Mouse (Mus musculus): ENCODE data around the gene Kcnq1. TPM values are rescaled to one million over a fixed set of nuclear protein-coding genes. Genes with fewer than 3 reads are reported as not detected.

Kcnq1 gene
- polyA plus RNA-seq, 1 experiment from 2014 or later, result 1.3 TPM

DNA sequence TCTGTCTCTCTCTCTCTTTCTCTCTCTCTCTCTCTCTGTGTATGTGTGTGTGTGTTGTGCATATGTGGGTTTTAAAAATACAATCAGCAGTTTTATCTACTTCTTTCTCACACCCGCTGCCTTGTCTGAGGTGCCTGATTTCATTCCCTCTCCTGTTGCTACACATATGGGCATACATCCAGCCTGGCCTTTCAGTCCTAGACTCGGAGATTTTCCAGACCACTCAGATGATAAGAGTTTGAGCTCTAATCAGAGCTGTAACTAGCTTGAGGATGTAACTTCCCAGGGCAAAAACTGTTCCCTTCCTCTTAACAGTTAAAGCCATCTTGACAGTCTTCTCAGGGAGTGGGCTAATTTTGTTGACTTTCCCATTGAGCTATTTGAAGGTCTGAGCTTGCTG lies 265.2 kb downstream of the Kcnq1 start:
- H3K4me3 ChIP-seq (ENCODE audit: low read length), result no peak overlapping the region
- 84% methylated on average over 2 of the region's 2 CpGs for WGBS
- ATAC-seq, result no peak
- H3K36me3 ChIP-seq (ENCODE audit: control insufficient read depth, insufficient read depth, low read length), result no peaks in the 10 kb centered on the region
- no peaks in the 10 kb centered on the region for H3K9me3 ChIP-seq (ENCODE audit: control insufficient read depth, low read length)
- H3K4me2 ChIP-seq (ENCODE audit: low read length), result no peak overlapping the region
- no peaks in the 10 kb centered on the region for H3K27me3 ChIP-seq (replicated peaks; ENCODE audit: control insufficient read depth, insufficient read depth, low read length)
- no peak overlapping the region for H3K27ac ChIP-seq (ENCODE audit: low read depth, low read length)
- H3K9ac ChIP-seq (ENCODE audit: low read depth, low read length), result no peak overlapping the region
- H3K4me1 ChIP-seq (ENCODE audit: control insufficient read depth, insufficient read depth, low read depth, low read length), result no peaks in the 10 kb centered on the region

DNA sequence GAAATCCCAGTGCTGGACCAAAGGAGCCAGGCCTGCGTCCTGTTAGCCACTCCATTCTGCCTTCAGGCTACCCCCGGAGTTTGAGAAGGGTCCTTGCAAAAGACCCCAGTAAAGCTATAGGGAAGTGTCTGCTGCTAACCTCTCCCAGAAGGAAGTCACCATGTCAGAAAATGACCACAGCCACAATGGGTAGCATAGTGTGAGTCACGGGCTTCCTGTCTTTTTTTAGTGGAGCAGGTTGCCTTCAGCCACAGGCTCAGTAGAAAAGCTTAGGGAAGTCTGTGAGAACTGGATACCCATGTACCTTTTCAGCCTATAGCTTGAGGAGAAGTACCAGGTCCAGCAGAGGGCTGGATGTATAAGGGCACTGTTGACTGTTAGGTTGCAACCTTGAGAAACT lies 267.1 kb downstream of the Kcnq1 start:
- Histone ChIP-seq H3K4me3 (ENCODE audit: low read length) (no peak overlapping the region), H3K9ac (ENCODE audit: low read depth, low read length) (no peak overlapping the region), H3K27me3 (replicated peaks; ENCODE audit: control insufficient read depth, insufficient read depth, low read length) (no peaks in the 10 kb centered on the region), H3K27ac (ENCODE audit: low read depth, low read length) (no peak overlapping the region), H3K4me1 (ENCODE audit: control insufficient read depth, insufficient read depth, low read depth, low read length) (no peaks in the 10 kb centered on the region), H3K4me2 (ENCODE audit: low read length) (no peak overlapping the region), H3K9me3 (ENCODE audit: control insufficient read depth, low read length) (no peaks in the 10 kb centered on the region), H3K36me3 (ENCODE audit: control insufficient read depth, insufficient read depth, low read length) (no peaks in the 10 kb centered on the region)
- 89% methylated on average over 3 of the region's 3 CpGs for WGBS
- ATAC-seq, result no peak

DNA sequence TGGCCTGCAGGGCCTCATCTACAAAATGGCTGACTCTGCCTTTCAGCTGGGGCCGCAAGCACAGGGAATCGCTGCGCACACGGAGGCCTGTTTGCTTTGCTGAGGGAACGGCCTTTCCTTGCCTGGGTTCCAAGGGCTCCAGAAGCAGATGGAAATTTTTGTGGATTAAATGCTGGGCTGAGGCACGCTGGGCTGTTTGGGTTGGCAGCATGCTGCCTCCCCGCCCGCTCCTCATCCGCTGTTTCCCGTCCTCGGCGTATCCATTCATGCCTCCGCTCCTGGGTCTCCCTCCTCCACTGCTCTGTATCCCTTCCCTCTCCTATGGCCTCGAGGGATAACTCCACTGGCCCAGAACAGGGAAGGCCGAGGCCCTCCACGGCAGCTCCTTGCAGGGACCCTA lies 269.8 kb downstream of the Kcnq1 start:
- Histone ChIP-seq H3K4me3 (ENCODE audit: low read length) (no peak overlapping the region), H3K27ac (ENCODE audit: low read depth, low read length) (no peak overlapping the region), H3K9me3 (ENCODE audit: control insufficient read depth, low read length) (no peaks in the 10 kb centered on the region), H3K4me2 (ENCODE audit: low read length) (no peak overlapping the region), H3K27me3 (replicated peaks; ENCODE audit: control insufficient read depth, insufficient read depth, low read length) (no peaks in the 10 kb centered on the region), H3K36me3 (ENCODE audit: control insufficient read depth, insufficient read depth, low read length) (no peaks in the 10 kb centered on the region), H3K9ac (ENCODE audit: low read depth, low read length) (no peak overlapping the region), H3K4me1 (ENCODE audit: control insufficient read depth, insufficient read depth, low read depth, low read length) (no peaks in the 10 kb centered on the region)
- WGBS, result 79% methylated on average over 16 of the region's 16 CpGs
- ATAC-seq, result no peak

DNA sequence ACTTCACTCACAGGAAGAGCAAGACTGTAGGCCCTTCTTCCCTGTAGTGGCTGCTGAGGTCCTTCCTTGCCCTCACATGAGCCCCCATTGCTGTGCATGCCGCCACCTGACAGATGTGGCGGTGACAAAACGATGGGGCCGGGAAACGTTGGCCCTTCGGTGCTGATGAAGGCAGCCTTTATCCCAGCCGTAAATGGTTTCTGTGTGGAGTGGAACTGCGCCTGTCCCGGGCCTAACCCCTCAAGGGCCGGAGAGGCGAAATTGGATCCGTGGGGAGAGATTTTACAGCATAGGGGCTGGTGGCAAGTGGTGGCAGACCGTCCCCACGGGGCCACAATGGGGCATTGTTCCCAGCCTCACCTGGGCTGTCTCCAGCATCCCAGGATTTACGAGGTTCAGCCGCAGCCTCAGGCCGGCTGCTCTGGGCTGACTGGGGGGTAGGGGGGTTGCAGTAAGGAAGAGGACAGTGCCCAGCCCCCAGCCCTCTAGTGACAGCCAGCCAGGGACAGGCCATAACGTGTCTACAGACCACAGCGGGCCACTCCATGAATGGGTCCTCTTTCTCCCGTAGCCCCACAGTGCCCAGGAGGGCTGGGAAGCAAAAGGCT lies 274.4 kb downstream of the Kcnq1 start:
- no peak overlapping the region for H3K4me3 ChIP-seq (ENCODE audit: low read length)
- WGBS, result 76% methylated on average over 20 of the region's 20 CpGs
- ATAC-seq, result no peak

DNA sequence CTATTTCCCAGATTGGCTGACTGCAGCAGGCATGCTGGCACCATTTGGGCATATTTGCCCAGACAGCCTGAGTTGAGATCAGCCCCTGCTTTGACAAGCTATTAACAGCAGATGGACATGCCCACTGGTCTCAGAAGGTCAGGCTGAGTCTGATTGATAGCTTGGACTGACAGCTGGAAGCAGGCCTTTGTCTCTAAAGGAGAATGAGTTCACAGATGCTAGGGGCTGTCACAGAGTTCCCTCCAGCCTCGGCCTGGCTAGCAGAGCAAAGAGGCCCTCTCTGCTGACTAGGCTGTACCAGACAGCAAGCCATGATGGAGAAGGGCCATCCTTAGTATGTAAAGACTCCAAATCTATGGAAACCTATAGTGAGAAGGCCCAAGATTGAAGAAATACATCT lies 280.5 kb downstream of the Kcnq1 start:
- Histone ChIP-seq H3K27me3 (replicated peaks; ENCODE audit: control insufficient read depth, insufficient read depth, low read length) (no peaks in the 10 kb centered on the region), H3K9me3 (ENCODE audit: control insufficient read depth, low read length) (no peaks in the 10 kb centered on the region), H3K4me2 (ENCODE audit: low read length) (no peak overlapping the region), H3K27ac (ENCODE audit: low read depth, low read length) (no peak overlapping the region), H3K36me3 (ENCODE audit: control insufficient read depth, insufficient read depth, low read length) (no peaks in the 10 kb centered on the region), H3K4me3 (ENCODE audit: low read length) (no peak overlapping the region), H3K9ac (ENCODE audit: low read depth, low read length) (no peak overlapping the region), H3K4me1 (ENCODE audit: control insufficient read depth, insufficient read depth, low read depth, low read length) (peaks cover 19% of the 10 kb centered on the region)
- WGBS, result 9% methylated on average over 1 of the region's 1 CpGs
- ATAC-seq, result no peak

More for the DNA sequence above, 274.4 kb downstream of the Kcnq1 start:
- Histone ChIP-seq H3K4me2 (ENCODE audit: low read length) (no peak overlapping the region), H3K9me3 (ENCODE audit: control insufficient read depth, low read length) (no peaks in the 10 kb centered on the region), H3K9ac (ENCODE audit: low read depth, low read length) (no peak overlapping the region), H3K36me3 (ENCODE audit: control insufficient read depth, insufficient read depth, low read length) (no peaks in the 10 kb centered on the region), H3K27me3 (replicated peaks; ENCODE audit: control insufficient read depth, insufficient read depth, low read length) (no peaks in the 10 kb centered on the region), H3K27ac (ENCODE audit: low read depth, low read length) (no peak overlapping the region), H3K4me1 (ENCODE audit: control insufficient read depth, insufficient read depth, low read depth, low read length) (no peaks in the 10 kb centered on the region)

DNA sequence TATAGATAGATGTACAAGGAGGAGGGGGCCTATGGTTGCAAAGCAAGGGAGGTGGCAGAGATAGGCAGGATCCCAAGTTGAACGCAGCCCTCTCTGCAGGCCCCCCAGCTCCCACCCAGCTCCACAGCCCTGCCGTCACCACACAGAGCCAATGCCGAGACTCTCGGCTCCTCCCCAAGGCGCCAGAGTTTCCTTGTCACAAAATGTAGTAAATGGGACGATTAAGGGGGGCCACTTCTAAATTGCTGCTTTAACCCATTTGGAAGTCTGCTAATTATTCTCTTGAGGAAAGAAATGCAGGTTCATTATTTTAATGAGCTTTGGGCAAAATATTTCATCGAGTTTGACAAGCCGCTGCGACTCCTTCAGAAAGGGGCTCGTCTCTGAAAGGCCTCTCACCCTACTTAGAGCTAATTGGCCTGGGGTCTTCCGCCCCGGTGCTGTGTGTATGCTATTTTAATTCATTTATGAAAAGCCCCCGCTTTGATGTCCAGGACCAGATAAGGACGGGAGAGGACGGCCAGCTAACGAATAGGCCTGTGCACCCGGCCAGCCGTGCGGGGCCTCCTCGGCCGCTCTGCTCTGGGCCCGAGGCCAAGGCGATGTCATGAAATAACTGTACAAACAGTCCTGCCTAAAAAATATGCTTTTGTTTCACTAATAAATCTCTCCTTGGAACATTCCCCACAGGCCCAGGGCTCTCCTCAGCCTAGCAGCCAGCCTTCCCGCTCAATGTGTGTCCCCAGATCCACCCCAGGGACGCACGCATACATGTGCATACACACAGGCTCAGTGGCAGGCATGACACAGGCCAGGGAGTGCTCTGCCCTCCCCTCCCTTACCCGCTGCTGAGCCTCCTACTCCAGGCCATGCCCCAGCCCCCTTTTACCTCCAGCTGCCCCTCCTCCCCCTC lies 282.9 kb downstream of the Kcnq1 start:
- H3K9ac ChIP-seq (ENCODE audit: low read depth, low read length), result peak overlapping the region; percentile 38
- WGBS, result 21% methylated on average over 27 of the region's 27 CpGs
- H3K4me3 ChIP-seq (ENCODE audit: low read length), result no peak overlapping the region
- peaks cover 5% of the 10 kb centered on the region; the same call in 1 of the 2 replicates for H3K9me3 ChIP-seq (ENCODE audit: control insufficient read depth, low read length)
- ATAC-seq, result peak; percentile 82
- H3K4me2 ChIP-seq (ENCODE audit: low read length), result peak overlapping the region; percentile 10; the same call in 1 of the 2 replicates
- H3K36me3 ChIP-seq (ENCODE audit: control insufficient read depth, insufficient read depth, low read length), result no peaks in the 10 kb centered on the region
- H3K4me1 ChIP-seq (ENCODE audit: control insufficient read depth, insufficient read depth, low read depth, low read length), result peaks cover 19% of the 10 kb centered on the region
- H3K27ac ChIP-seq (ENCODE audit: low read depth, low read length), result peak overlapping the region; percentile 67
- H3K27me3 ChIP-seq (replicated peaks; ENCODE audit: control insufficient read depth, insufficient read depth, low read length), result no peaks in the 10 kb centered on the region

DNA sequence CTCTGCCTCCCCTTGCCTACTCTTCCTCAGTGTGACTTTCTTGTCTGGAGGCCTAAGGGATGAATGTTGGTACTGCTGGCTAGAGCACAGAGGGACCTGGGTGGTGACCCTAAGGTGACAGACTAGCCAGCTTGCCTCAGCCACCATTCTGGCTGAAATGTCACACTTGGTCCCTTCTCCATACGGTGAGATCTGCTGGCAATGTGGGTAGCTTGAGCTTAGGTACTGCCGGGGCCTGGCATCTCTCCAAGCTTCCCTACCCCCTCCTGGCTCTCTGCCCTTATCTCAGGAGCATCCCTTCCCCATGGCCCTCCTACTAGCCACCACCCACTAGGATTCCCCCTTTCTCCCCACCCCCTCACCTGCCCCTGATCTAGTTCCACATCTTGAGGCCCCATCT lies 283.7 kb downstream of the Kcnq1 start:
- H3K4me2 ChIP-seq (ENCODE audit: low read length), result no peak overlapping the region
- no peaks in the 10 kb centered on the region for H3K36me3 ChIP-seq (ENCODE audit: control insufficient read depth, insufficient read depth, low read length)
- no peaks in the 10 kb centered on the region for H3K27me3 ChIP-seq (replicated peaks; ENCODE audit: control insufficient read depth, insufficient read depth, low read length)
- peaks cover 19% of the 10 kb centered on the region for H3K4me1 ChIP-seq (ENCODE audit: control insufficient read depth, insufficient read depth, low read depth, low read length)
- peak; percentile 43 for ATAC-seq
- no peak overlapping the region for H3K9ac ChIP-seq (ENCODE audit: low read depth, low read length)
- H3K9me3 ChIP-seq (ENCODE audit: control insufficient read depth, low read length), result peaks cover 5% of the 10 kb centered on the region; the same call in 1 of the 2 replicates
- no peak overlapping the region for H3K4me3 ChIP-seq (ENCODE audit: low read length)
- 48% methylated on average over 2 of the region's 2 CpGs for WGBS
- peak overlapping the region; percentile 67 for H3K27ac ChIP-seq (ENCODE audit: low read depth, low read length)

DNA sequence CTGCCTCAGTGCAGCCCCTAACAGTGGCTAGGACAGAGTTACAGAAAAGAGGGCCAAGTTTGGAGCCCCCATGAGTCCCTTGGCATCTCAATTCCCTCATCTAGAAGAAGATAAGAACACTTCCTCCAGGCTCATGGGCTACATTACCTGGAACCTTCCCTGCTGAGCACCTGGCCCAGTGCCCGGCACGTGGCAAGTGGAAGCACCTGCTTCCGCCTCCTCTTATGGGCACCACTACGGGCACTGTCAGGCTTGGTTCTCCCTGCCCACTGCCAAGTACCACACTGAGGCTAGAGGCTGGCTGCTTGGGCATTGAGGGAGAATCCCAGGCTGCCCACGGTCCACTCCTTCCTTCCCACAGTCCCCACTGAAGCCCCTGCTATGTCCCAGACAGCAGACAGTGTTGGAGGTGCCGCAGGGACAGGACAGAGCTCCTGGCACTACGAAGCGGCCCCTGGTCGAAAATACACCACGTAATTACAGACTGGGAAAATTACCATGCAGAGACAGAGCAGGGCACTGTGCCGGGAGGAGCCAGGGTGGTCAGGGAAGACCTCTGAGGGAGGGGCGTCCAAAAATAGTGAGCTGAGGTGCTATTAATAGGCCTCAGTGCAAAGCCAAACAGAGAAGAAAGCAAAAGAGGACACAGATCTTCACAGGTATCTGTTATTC lies 284.3 kb downstream of the Kcnq1 start:
- Histone ChIP-seq H3K27me3 (replicated peaks; ENCODE audit: control insufficient read depth, insufficient read depth, low read length) (no peaks in the 10 kb centered on the region), H3K36me3 (ENCODE audit: control insufficient read depth, insufficient read depth, low read length) (no peaks in the 10 kb centered on the region), H3K4me3 (ENCODE audit: low read length) (no peak overlapping the region), H3K27ac (ENCODE audit: low read depth, low read length) (no peak overlapping the region; the same call in 1 of the 2 replicates), H3K9ac (ENCODE audit: low read depth, low read length) (no peak overlapping the region), H3K4me2 (ENCODE audit: low read length) (no peak overlapping the region), H3K9me3 (ENCODE audit: control insufficient read depth, low read length) (peaks cover 5% of the 10 kb centered on the region; the same call in 1 of the 2 replicates), H3K4me1 (ENCODE audit: control insufficient read depth, insufficient read depth, low read depth, low read length) (peaks cover 19% of the 10 kb centered on the region)
- 60% methylated on average over 12 of the region's 12 CpGs for WGBS
- ATAC-seq, result no peak; the same call in 1 of the 2 replicates

DNA sequence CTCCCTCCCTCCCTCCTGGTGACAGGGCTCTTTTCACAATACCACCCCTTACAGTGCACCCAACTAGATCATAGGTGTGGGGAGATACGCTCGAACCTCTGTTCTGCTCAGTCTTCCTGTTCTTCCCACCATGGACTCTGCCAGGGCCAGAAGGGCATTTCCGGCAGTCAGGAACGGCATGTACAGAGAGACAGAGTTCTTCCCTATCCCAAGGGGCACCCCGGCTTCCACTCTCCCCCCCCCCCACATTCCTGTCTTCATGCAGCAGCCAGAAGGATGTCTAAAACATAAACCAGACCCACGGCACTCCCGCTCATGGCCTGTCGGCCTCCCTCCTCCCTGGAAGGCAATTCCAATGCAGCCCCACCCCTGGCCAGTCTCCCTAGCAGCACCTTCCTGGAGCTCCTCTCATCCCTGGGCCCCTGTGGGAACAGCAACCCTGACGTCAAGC lies 289.0 kb downstream of the Kcnq1 start:
- WGBS, result 72% methylated on average over 9 of the region's 9 CpGs
- H3K4me2 ChIP-seq (ENCODE audit: low read length), result no peak overlapping the region
- no peak for ATAC-seq
- H3K4me1 ChIP-seq (ENCODE audit: control insufficient read depth, insufficient read depth, low read depth, low read length), result peaks cover 4% of the 10 kb centered on the region; the same call in 1 of the 2 replicates
- H3K27ac ChIP-seq (ENCODE audit: low read depth, low read length), result no peak overlapping the region
- no peaks in the 10 kb centered on the region for H3K27me3 ChIP-seq (replicated peaks; ENCODE audit: control insufficient read depth, insufficient read depth, low read length)
- peaks cover 5% of the 10 kb centered on the region; the same call in 1 of the 2 replicates for H3K9me3 ChIP-seq (ENCODE audit: control insufficient read depth, low read length)
- H3K4me3 ChIP-seq (ENCODE audit: low read length), result no peak overlapping the region
- no peaks in the 10 kb centered on the region for H3K36me3 ChIP-seq (ENCODE audit: control insufficient read depth, insufficient read depth, low read length)
- no peak overlapping the region for H3K9ac ChIP-seq (ENCODE audit: low read depth, low read length)
